Mouse (Mus musculus) spleen, adult 2 months (tissue): ENCODE results near the gene Gpd1. TPM values are rescaled to one million over a fixed set of nuclear protein-coding genes. Genes with fewer than 3 reads are reported as not detected.
"Not testable (repeated sequence)": the region's sequence is repeated elsewhere in the genome, so short reads cannot be mapped to it uniquely, and the experiment has no call there.

Experiments
- DNase-seq, 2 experiments: peaks; one replicate each; pipeline versions ENCODE4 v3.0.0 to v3.0.0-alpha.2; 2012 to 2021; ENCODE audit warnings: low spot score in 2 of 2, low read depth in 1 of 2
- H3K27ac ChIP-seq: fragments of 200-500 bp; 2 replicates; pipeline ENCODE4 v1.5.1; 2012; ENCODE audit warnings: low read length, inconsistent platforms; ENCODE audit not compliant: insufficient read depth
- H3K27me3 ChIP-seq: fragments of 200-500 bp; 2 replicates; pipeline ENCODE4 v1.6.1; 2012; ENCODE audit warnings: mild to moderate bottlenecking, moderate library complexity, low read length, inconsistent platforms; ENCODE audit not compliant: control insufficient read depth, insufficient read depth
- H3K36me3 ChIP-seq: fragments of 200-500 bp; 2 replicates; pipeline ENCODE4 v1.6.1; 2012; ENCODE audit warnings: mild to moderate bottlenecking, low read length, inconsistent platforms; ENCODE audit not compliant: control insufficient read depth, insufficient read depth
- H3K4me1 ChIP-seq: fragments of 200-500 bp; 2 replicates; pipeline ENCODE4 v1.6.1; 2011; ENCODE audit warnings: inconsistent platforms; ENCODE audit not compliant: control insufficient read depth, insufficient read depth, insufficient read length
- H3K4me3 ChIP-seq: fragments of 200-500 bp; 2 replicates; pipeline ENCODE4 v1.5.1; 2011; ENCODE audit warnings: mild to moderate bottlenecking, inconsistent platforms; ENCODE audit not compliant: insufficient read depth, insufficient read length; ENCODE audit errors: extremely low read depth
- CTCF ChIP-seq: fragments of 200-500 bp; IDR thresholded peaks from 2 replicates; pipeline ENCODE4 v1.5.1; 2011; ENCODE audit warnings: mild to moderate bottlenecking, inconsistent platforms; ENCODE audit not compliant: insufficient read depth, insufficient read length, insufficient replicate concordance; ENCODE audit errors: extremely low read depth
- POLR2A ChIP-seq: fragments of 200-500 bp; IDR thresholded peaks from 2 replicates; pipeline ENCODE4 v1.6.1; 2011; ENCODE audit warnings: low read depth, low read length, inconsistent platforms
- whole genome bisulfite sequencing: fragments of 180-500 bp; shearing (Covaris S2); methylation state at CpG from one replicate; pipeline ENCODE4 v1.1.7; 2018; 5-methylcytosine and 5-hydroxymethylcytosine counted together
- polyA plus RNA-seq: library from polyadenylated mRNA; depleted of rRNA; stranded (reverse); fragments of >200 nt; gene quantifications from 2 replicates; pipeline ENCODE4 v1.2.3, GENCODE M21; 2012

Gene Gpd1
- polyA plus RNA-seq, 1 experiment = 8.5 TPM

DNA sequence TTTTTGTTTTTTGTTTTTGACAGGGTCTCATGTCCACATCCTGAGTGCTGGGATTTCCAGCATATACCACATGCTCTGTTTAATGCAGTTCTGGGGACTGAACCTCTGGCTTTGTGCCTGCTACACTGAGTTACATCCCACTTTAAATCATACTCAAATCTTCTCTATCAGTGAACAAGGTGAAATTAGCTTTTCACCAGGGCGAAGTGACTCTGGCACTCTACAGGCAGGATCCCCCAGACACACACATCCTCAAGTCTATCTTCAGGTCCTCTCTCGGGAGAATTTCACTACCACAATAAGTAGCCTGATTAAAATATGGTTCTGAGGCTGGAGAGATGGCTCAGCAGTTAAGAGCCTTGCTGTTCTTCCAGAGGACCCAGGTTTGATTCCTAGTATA is 9.2 kb downstream of the Gpd1 start:
- Histone ChIP-seq H3K27ac (no peak overlapping the region), H3K4me3 (no peak overlapping the region), H3K27me3 (no peaks in the 10 kb centered on the region), H3K36me3 (peaks cover 2% of the 10 kb centered on the region), H3K4me1 (peaks cover 8% of the 10 kb centered on the region; the same call in 1 of the 2 replicates)
- TF ChIP-seq CTCF = no peak
- no peak for TF ChIP-seq POLR2A
- DNase-seq = no peak
- 67% methylated on average over 2 of the region's 2 CpGs for WGBS

DNA sequence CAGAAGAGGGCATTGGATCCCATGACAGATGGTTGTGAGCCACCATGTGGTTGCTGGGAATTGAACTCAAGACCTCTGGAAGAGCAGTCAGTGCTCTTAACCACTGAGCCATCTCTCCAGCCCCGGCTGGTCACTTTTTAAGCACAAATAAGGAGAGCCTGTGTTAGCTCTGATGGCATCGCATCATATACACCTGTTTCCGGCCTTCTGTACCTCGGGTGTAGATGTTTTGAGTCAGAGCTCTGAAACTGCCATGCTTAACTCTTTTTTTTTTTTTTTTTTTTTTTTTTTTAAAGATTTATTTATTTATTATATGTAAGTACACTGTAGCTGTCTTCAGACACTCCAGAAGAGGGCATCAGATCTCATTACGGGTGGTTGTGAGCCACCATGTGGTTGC is 9.7 kb downstream of the Gpd1 start:
- H3K4me1 ChIP-seq, H3K4me3 ChIP-seq, H3K36me3 ChIP-seq, H3K27me3 ChIP-seq, H3K27ac ChIP-seq, DNase-seq: not testable (repeated sequence)
- WGBS = 85% methylated on average over 4 of the region's 5 CpGs

DNA sequence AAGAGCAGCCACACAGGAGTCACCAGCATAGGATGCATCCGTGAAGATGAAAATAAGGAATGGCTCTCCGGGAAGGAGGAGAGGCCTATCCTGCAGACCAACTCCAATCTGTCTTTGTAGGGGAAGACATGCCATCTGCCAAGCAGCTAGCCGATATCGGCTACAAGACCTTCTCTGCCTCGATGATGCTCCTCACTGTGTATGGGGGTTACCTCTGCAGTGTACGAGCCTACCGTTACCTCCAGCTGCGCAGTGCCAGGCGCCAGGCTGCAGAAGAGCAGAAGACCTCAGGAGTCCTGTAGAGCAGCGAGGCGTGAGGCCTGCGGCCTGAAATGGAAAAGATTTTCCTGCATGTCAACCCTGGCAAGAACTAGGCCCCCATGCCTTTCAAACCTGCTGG is 10.2 kb downstream of the Gpd1 start:
- Histone ChIP-seq H3K4me1 (peaks cover 8% of the 10 kb centered on the region; the same call in 1 of the 2 replicates), H3K4me3 (no peak overlapping the region), H3K27ac (no peak overlapping the region), H3K27me3 (no peaks in the 10 kb centered on the region), H3K36me3 (peaks cover 2% of the 10 kb centered on the region)
- 96% methylated on average over 12 of the region's 12 CpGs for WGBS
- TF ChIP-seq POLR2A = no peak
- no peak for TF ChIP-seq CTCF
- no peak for DNase-seq

DNA sequence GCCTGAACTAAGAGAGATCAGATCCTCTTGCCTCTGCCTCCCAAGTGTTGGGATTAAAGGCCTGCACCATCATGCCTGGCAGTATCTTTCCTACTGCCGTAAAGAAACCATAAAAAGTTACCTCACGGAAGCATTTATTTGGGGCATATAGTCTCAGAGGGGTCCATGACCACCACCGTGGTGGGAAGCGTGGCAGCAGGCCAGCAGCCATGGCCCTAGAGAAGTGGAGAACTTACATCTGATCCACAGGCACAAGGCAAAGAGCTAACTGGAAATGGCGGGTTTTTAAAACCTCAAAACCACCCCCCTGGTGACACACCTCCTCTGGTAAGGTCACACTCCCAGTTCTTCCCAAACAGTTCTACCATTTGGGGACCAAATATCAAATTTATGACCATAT is 10.9 kb downstream of the Gpd1 start:
- DNase-seq = no peak
- WGBS = 91% methylated on average over 5 of the region's 5 CpGs
- TF ChIP-seq CTCF (no peak), POLR2A (no peak)

DNA sequence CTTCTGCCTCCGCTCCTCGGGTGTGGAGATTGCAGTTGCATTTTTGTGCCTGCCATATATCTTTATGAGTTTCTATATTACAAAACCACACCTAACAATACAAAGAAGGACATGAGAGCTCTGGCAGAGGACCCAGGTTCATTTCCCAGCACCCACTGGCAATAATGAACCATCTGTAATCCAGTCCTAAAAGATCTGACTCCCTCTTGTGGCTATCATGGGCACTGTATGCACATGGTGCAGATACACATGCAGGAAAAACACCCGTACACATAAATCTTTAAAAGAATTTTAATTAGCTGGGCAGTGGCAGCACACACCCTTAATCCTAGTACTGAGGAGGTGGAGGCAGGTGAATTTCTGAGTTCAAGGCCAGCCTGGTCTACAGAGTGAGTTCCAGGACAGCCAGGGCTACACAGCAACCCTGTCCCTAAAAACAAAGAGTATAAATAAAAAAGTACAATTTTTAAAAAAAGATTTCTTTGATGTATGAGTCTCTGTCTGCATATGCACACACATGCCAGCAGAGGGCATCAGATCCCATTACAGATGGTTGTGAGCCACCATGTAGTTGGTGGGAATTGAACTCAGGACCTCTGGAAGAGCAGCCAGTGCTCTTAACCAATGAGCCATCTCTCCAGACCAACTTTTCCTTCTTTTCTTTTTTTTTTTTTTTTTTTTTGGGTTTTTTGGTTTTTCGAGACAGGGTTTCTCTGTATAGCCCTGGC is 11.9 kb downstream of the Gpd1 start:
- Histone ChIP-seq H3K27ac (no peak overlapping the region), H3K4me3 (no peak overlapping the region), H3K4me1 (peaks cover 6% of the 10 kb centered on the region; the same call in 1 of the 2 replicates), H3K36me3 (peaks cover 2% of the 10 kb centered on the region), H3K27me3 (no peaks in the 10 kb centered on the region)
- DNase-seq = no peak
- TF ChIP-seq CTCF = no peak
- TF ChIP-seq POLR2A = no peak
- WGBS = 95% methylated on average over 4 of the region's 4 CpGs

More for the DNA sequence above, 10.9 kb downstream of the Gpd1 start:
- Histone ChIP-seq H3K36me3 (peaks cover 2% of the 10 kb centered on the region), H3K4me3 (no peak overlapping the region), H3K27me3 (no peaks in the 10 kb centered on the region), H3K27ac (no peak overlapping the region), H3K4me1 (peaks cover 8% of the 10 kb centered on the region; the same call in 1 of the 2 replicates)

DNA sequence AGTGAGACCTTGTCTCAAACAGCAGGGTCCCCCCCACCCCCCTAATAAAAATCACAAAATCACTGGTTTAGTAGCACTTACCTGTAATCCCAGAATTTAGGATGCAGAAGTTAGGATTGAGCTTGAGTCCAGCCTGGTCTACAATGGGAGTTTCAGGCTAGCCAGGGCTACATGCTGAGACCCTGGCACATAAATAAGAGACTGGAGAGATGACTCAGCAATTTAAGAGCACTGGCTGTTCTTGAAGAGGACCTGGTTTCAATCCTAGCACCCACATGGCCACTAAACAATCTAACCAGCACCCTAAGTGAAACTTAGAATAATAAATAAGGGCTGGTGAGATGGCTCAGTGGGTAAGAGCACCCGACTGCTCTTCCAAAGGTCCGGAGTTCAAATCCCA is 13.9 kb downstream of the Gpd1 start:
- 100% methylated on average over 2 of the region's 2 CpGs for WGBS
- TF ChIP-seq POLR2A (no peak), CTCF (no peak)
- Histone ChIP-seq H3K4me3 (no peak overlapping the region), H3K27ac (no peak overlapping the region), H3K4me1 (no peaks in the 10 kb centered on the region), H3K36me3 (peaks cover 13% of the 10 kb centered on the region), H3K27me3 (no peaks in the 10 kb centered on the region)
- no peak for DNase-seq

DNA sequence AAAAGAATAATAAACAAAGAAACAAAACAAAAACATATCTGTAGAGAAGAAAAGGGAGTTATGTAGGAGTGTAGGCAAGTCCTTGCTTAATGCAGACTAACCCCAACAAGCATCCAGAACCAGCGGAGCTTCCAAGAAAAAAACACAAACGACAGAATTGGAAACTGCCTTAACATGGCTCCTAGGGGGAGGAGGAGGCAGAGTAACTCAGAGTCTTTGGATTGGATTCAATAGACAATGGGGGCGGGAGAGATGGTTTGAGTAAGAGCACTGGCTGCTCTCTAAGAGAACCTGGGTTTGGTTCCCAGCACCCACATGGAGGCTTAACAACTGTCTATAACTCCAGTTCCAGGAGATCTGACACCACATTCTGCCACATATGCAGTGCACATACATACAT is 14.4 kb downstream of the Gpd1 start:
- H3K4me1 ChIP-seq = no peaks in the 10 kb centered on the region
- H3K36me3 ChIP-seq = peaks cover 14% of the 10 kb centered on the region
- DNase-seq = no peak
- no peaks in the 10 kb centered on the region for H3K27me3 ChIP-seq
- WGBS = 93% methylated on average over 3 of the region's 3 CpGs
- TF ChIP-seq POLR2A (no peak), CTCF (no peak)
- no peak overlapping the region for H3K4me3 ChIP-seq
- no peak overlapping the region for H3K27ac ChIP-seq
